Comparison of ENCODE assay signal across 8 mouse cellular contexts in the genomic region with DNA sequence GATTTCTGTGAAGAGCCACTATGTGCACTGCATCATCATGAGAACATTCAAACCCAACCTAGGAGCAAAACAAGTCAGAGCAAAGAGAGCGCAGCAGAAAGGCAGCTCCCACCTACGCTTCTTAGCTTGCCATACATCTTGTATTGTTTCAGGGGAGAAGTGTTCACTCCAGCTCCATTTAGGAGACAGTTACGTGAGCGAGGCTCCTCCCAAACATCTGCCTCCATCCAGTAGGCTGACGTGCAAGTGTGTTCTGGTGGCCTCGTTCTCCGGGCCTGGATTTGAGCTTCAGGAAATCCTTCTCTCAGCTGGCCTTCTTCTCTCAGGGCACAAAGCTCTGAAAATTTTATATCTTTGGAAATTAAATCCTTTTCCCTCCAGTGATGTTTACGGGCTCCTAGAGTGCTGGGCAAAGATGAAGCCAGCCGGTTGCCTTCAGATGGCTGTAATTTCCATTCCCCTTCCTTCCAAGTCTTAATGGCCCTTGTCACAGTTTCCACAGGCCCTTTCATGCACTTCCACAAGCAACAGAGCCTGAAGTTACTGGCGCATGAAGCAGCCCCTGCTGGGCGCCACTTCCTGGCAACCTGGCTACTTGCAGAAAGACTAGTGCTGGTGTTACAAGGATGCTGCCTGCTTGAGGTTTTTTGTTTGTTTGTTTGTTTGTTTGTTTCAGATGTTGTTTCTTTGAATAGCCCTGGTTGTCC.
DNase-seq lines count a peak whose midpoint lies in the region; ATAC-seq and TF ChIP-seq lines count a peak whose summit lies in the region.

No protein-coding gene starts in this region.

- peaks cover 4% of the 10 kb centered on the region; the same call in 1 of the 2 replicates for H3K27me3 ChIP-seq in liver, embryonic 12.5 days (replicated peaks)
- H3K27me3 ChIP-seq in liver, postnatal 0 days (ENCODE audit: insufficient read depth, low read length): no peaks in the 10 kb centered on the region
- H3K27me3 ChIP-seq in limb, embryonic 15.5 days: no peaks in the 10 kb centered on the region

- no peak overlapping the region for H3K4me2 ChIP-seq in liver, embryonic 12.5 days
- no peak overlapping the region for H3K4me2 ChIP-seq in liver, postnatal 0 days (ENCODE audit: low read depth, low read length)
- peak overlapping the region; percentile 7; the same call in 1 of the 2 replicates for H3K4me2 ChIP-seq in limb, embryonic 15.5 days

- peak overlapping the region; percentile 2; the same call in 1 of the 2 replicates for H3K27ac ChIP-seq in liver, embryonic 12.5 days
- H3K27ac ChIP-seq in liver, postnatal 0 days (ENCODE audit: low read depth): no peak overlapping the region
- H3K27ac ChIP-seq in limb, embryonic 15.5 days: peak overlapping the region; percentile 75

- no peak for ATAC-seq in liver, embryonic 12.5 days
- ATAC-seq in liver, postnatal 0 days: no peak
- peak; percentile 73; the same call in 1 of the 2 replicates for ATAC-seq in limb, embryonic 15.5 days (ENCODE audit: insufficient number of reproducible peaks, low FRiP score, low TSS enrichment, low read depth)
- no peak for ATAC-seq in megakaryocyte-erythroid progenitor cell, adult 5-6 weeks (replicated peaks; ENCODE audit: low FRiP score, low TSS enrichment, poor library complexity, severe bottlenecking)

- no peak for TF ChIP-seq EP300 in liver, postnatal 0 days (IDR thresholded peaks at IDR 0.05; ENCODE audit: low read depth)

- H3K9me3 ChIP-seq in liver, embryonic 12.5 days (replicated peaks): no peaks in the 10 kb centered on the region
- no peaks in the 10 kb centered on the region for H3K9me3 ChIP-seq in liver, postnatal 0 days (ENCODE audit: low read length)
- no peaks in the 10 kb centered on the region for H3K9me3 ChIP-seq in limb, embryonic 15.5 days

- peaks cover 11% of the 10 kb centered on the region for H3K4me1 ChIP-seq in liver, embryonic 12.5 days
- H3K4me1 ChIP-seq in liver, postnatal 0 days (ENCODE audit: insufficient read depth): no peaks in the 10 kb centered on the region
- H3K4me1 ChIP-seq in limb, embryonic 15.5 days: peaks cover 27% of the 10 kb centered on the region

- H3K4me3 ChIP-seq in liver, embryonic 12.5 days: no peak overlapping the region
- no peak overlapping the region for H3K4me3 ChIP-seq in liver, postnatal 0 days (ENCODE audit: low read depth, low read length)
- no peak overlapping the region for H3K4me3 ChIP-seq in limb, embryonic 15.5 days

- TF ChIP-seq CTCF in liver, postnatal 0 days (IDR thresholded peaks at IDR 0.05; ENCODE audit: low read depth): no peak

- H3K9ac ChIP-seq in liver, embryonic 12.5 days: no peak overlapping the region
- no peak overlapping the region for H3K9ac ChIP-seq in liver, postnatal 0 days (replicated peaks)
- no peak overlapping the region for H3K9ac ChIP-seq in limb, embryonic 15.5 days

- H3K36me3 ChIP-seq in liver, embryonic 12.5 days: no peaks in the 10 kb centered on the region
- H3K36me3 ChIP-seq in liver, postnatal 0 days (replicated peaks; ENCODE audit: insufficient read depth, low read length): no peaks in the 10 kb centered on the region
- H3K36me3 ChIP-seq in limb, embryonic 15.5 days: no peaks in the 10 kb centered on the region

- DNase-seq in liver, postnatal 0 days: no peak
- DNase-seq in cerebellum, postnatal 10 days: peak; percentile 84 to 91
- peak; percentile 34 for DNase-seq in kidney, adult 9 months
- no peak for DNase-seq in adrenal gland, adult 2 months
- no peak for DNase-seq in natural killer cell, adult 2 months (ENCODE audit: low spot score in 2 of 2)

- 76% methylated on average over 11 of the region's 11 CpGs for WGBS in liver, embryonic 12.5 days (ENCODE audit: insufficient replicate concordance)
- 80% methylated on average over 11 of the region's 11 CpGs for WGBS in liver, postnatal 0 days (ENCODE audit: insufficient replicate concordance)
- WGBS in limb, embryonic 15.5 days: 33% methylated on average over 11 of the region's 11 CpGs

Comparison
In these comparisons a context has a peak if more than half of its experiments do, and no peak if none do; other contexts are left out.
1. DNase-seq: peak in cerebellum, postnatal 10 days (2 of 2) and kidney, adult 9 months (single experiment); none in liver, postnatal 0 days (single experiment), adrenal gland, adult 2 months (single experiment) and natural killer cell, adult 2 months (0 of 2).